Mouse (Mus musculus): ENCODE measurements at regions not wholly inside any gene's neighbourhood (a gene's known extent, or its start where the extent isn't known, plus 50 kb on each side); places are given as distances from the start of the nearest gene placed in this dataset.

- no peak overlapping the region for H3K27ac ChIP-seq (ENCODE audit: low read depth, low read length)
- H3K9me3 ChIP-seq (ENCODE audit: control insufficient read depth, low read length), result no peaks in the 10 kb centered on the region
- H3K9ac ChIP-seq (ENCODE audit: low read length), result no peak overlapping the region
- H3K36me3 ChIP-seq (ENCODE audit: control insufficient read depth, insufficient read depth, low read length), result no peaks in the 10 kb centered on the region
- no peaks in the 10 kb centered on the region for H3K27me3 ChIP-seq (ENCODE audit: control insufficient read depth, insufficient read depth, low read length)
- 83% methylated on average over 4 of the region's 4 CpGs for WGBS
- H3K4me3 ChIP-seq (ENCODE audit: low read depth, low read length), result no peak overlapping the region
- no peak overlapping the region for H3K4me2 ChIP-seq (ENCODE audit: low read depth)
- no peak for DNase-seq (ENCODE audit: low spot score)
- no peak for ATAC-seq (ENCODE audit: insufficient read depth, low FRiP score, low TSS enrichment)
- H3K4me1 ChIP-seq (ENCODE audit: control insufficient read depth, insufficient read depth, low read length), result no peaks in the 10 kb centered on the region
Observed at GRCm38 (mm10) chr10:16714065-16714464, 1009.0 kb upstream of the Cited2 start.

DNA sequence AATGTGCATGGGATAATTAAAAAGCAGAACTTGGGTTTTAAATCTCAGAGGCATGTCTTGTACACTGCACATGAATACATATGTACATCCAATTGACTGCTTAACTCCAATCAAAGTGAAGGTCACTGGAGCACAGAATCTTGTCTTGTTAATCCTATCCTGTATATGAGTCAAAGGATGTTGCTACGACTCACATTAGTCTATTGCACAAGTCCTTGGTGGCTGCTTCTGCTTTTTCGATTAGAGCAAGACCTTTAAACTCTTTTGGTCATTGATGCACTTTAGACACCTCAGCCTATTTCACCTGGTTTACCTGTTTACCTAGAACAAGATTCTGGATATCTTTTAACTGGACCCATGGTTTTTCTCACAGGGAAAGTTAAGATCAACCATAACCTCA is 1008.5 kb upstream of the Cited2 start:
- H3K9ac ChIP-seq (ENCODE audit: low read length), result no peak overlapping the region
- 84% methylated on average over 2 of the region's 2 CpGs for WGBS
- no peaks in the 10 kb centered on the region for H3K27me3 ChIP-seq (ENCODE audit: control insufficient read depth, insufficient read depth, low read length)
- H3K9me3 ChIP-seq (ENCODE audit: control insufficient read depth, low read length), result no peaks in the 10 kb centered on the region
- ATAC-seq (ENCODE audit: insufficient read depth, low FRiP score, low TSS enrichment), result no peak
- H3K4me1 ChIP-seq (ENCODE audit: control insufficient read depth, insufficient read depth, low read length), result no peaks in the 10 kb centered on the region
- DNase-seq (ENCODE audit: low spot score), result no peak
- H3K4me3 ChIP-seq (ENCODE audit: low read depth, low read length), result no peak overlapping the region
- no peak overlapping the region for H3K4me2 ChIP-seq (ENCODE audit: low read depth)
- H3K27ac ChIP-seq (ENCODE audit: low read depth, low read length), result no peak overlapping the region
- H3K36me3 ChIP-seq (ENCODE audit: control insufficient read depth, insufficient read depth, low read length), result no peaks in the 10 kb centered on the region

DNA sequence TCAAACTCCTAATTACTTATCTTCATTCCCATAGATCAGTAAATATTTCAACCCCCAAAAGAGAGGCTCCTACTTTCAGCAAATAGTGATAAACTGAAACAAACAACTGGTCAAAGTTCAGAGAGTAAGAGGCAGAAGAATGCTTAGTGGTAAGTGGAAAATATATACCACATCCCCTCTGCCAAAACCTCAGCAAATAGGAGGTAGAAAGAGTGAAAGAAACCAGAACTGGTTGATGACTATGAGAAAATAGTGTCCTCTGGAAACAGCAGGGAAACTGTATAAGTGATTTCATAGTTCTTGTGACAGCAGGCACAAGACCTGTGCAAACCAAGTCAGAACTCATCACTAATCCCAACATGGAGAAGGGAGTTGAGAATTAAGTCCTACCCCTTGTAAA is 980.8 kb upstream of the Cited2 start:
- Histone ChIP-seq H3K4me3 (ENCODE audit: low read depth, low read length) (no peak overlapping the region), H3K9me3 (ENCODE audit: control insufficient read depth, low read length) (no peaks in the 10 kb centered on the region), H3K4me1 (ENCODE audit: control insufficient read depth, insufficient read depth, low read length) (no peaks in the 10 kb centered on the region), H3K9ac (ENCODE audit: low read length) (no peak overlapping the region), H3K36me3 (ENCODE audit: control insufficient read depth, insufficient read depth, low read length) (no peaks in the 10 kb centered on the region), H3K4me2 (ENCODE audit: low read depth) (no peak overlapping the region), H3K27ac (ENCODE audit: low read depth, low read length) (no peak overlapping the region), H3K27me3 (ENCODE audit: control insufficient read depth, insufficient read depth, low read length) (no peaks in the 10 kb centered on the region)
- DNase-seq (ENCODE audit: low spot score), result no peak
- ATAC-seq (ENCODE audit: insufficient read depth, low FRiP score, low TSS enrichment), result no peak

DNA sequence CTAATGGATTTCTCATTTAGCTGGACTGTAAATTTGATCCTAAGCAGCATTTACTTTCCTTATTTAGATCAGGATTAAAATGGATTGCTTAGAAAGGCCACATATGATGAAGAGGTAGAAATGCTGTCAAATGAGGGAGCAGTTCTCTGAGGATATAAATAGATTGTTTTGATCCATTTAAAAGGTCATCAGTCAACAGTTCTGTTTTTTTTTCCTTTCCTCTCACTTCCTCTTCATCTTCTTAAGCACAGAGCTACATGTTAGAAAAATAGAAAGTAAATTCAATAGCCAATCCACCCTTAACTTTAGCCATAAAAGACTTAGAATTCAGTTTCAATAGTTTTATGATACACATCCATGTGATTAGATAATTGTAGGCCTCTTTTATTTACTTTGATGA is 971.5 kb upstream of the Cited2 start:
- Histone ChIP-seq H3K9me3 (ENCODE audit: control insufficient read depth, low read length) (no peaks in the 10 kb centered on the region), H3K27ac (ENCODE audit: low read depth, low read length) (no peak overlapping the region), H3K4me1 (ENCODE audit: control insufficient read depth, insufficient read depth, low read length) (no peaks in the 10 kb centered on the region), H3K27me3 (ENCODE audit: control insufficient read depth, insufficient read depth, low read length) (no peaks in the 10 kb centered on the region), H3K36me3 (ENCODE audit: control insufficient read depth, insufficient read depth, low read length) (no peaks in the 10 kb centered on the region), H3K4me3 (ENCODE audit: low read depth, low read length) (no peak overlapping the region), H3K4me2 (ENCODE audit: low read depth) (no peak overlapping the region), H3K9ac (ENCODE audit: low read length) (no peak overlapping the region)
- no peak for ATAC-seq (ENCODE audit: insufficient read depth, low FRiP score, low TSS enrichment)
- no peak for DNase-seq (ENCODE audit: low spot score)

DNA sequence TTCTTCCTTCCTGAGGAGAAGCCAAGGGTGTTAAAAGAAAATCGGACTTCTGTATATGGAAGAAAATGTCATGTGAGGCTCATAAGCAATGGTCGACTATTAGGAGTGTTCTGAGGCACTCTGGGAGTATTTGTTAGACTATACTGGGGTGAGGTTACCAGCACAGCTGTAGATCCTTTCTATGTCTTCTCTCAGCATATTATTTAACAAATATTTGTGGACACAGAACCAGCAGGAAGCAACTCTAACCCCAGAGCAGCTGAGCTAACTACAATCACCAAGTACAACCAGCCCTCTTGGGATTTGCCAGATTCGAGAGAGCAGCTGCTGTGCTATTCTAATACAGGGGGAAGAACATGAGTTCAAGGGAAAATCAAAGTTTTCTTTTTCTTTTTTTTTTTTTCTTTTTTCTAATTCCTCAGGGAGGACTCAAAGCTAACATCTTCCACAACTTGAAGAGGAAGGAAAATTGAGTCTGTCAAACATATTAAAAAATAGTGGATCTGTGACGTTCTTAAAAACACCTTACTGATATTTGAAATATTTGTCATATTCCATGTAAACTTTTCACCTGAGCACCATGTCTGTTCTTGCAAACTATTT is 933.3 kb upstream of the Cited2 start:
- Histone ChIP-seq H3K36me3 (ENCODE audit: control insufficient read depth, insufficient read depth, low read length) (no peaks in the 10 kb centered on the region), H3K27ac (ENCODE audit: low read depth, low read length) (no peak overlapping the region), H3K4me2 (ENCODE audit: low read depth) (no peak overlapping the region), H3K9ac (ENCODE audit: low read length) (no peak overlapping the region), H3K9me3 (ENCODE audit: control insufficient read depth, low read length) (no peaks in the 10 kb centered on the region), H3K4me1 (ENCODE audit: control insufficient read depth, insufficient read depth, low read length) (no peaks in the 10 kb centered on the region), H3K4me3 (ENCODE audit: low read depth, low read length) (no peak overlapping the region), H3K27me3 (ENCODE audit: control insufficient read depth, insufficient read depth, low read length) (no peaks in the 10 kb centered on the region)
- DNase-seq (ENCODE audit: low spot score), result no peak
- no peak for ATAC-seq (ENCODE audit: insufficient read depth, low FRiP score, low TSS enrichment)
- 63% methylated on average over 4 of the region's 4 CpGs for WGBS

DNA sequence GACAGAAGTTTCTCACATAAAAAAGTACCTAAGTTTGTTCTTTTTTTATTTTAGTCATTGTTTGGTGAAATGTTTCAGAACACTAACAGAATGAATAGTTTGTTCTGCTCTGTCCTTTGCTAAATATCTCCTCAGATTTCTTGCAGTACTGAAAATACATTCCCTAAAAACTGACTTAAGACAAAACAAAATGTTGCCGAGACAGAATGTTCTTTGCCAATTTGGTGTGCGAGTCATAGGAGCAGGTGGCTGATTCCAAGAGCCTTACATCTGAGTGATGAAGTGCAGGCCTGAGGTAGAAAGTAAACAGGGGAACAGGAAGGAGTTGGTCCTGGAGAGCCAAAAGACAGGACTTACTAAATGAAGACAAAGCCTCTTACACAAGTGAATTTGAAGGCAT is 919.0 kb upstream of the Cited2 start:
- ATAC-seq (ENCODE audit: insufficient read depth, low FRiP score, low TSS enrichment), result no peak
- Histone ChIP-seq H3K4me3 (ENCODE audit: low read depth, low read length) (no peak overlapping the region), H3K9me3 (ENCODE audit: control insufficient read depth, low read length) (no peaks in the 10 kb centered on the region), H3K27me3 (ENCODE audit: control insufficient read depth, insufficient read depth, low read length) (no peaks in the 10 kb centered on the region), H3K4me1 (ENCODE audit: control insufficient read depth, insufficient read depth, low read length) (no peaks in the 10 kb centered on the region), H3K9ac (ENCODE audit: low read length) (no peak overlapping the region), H3K27ac (ENCODE audit: low read depth, low read length) (no peak overlapping the region), H3K4me2 (ENCODE audit: low read depth) (no peak overlapping the region), H3K36me3 (ENCODE audit: control insufficient read depth, insufficient read depth, low read length) (no peaks in the 10 kb centered on the region)
- WGBS, result 81% methylated on average over 2 of the region's 2 CpGs
- DNase-seq (ENCODE audit: low spot score), result no peak

DNA sequence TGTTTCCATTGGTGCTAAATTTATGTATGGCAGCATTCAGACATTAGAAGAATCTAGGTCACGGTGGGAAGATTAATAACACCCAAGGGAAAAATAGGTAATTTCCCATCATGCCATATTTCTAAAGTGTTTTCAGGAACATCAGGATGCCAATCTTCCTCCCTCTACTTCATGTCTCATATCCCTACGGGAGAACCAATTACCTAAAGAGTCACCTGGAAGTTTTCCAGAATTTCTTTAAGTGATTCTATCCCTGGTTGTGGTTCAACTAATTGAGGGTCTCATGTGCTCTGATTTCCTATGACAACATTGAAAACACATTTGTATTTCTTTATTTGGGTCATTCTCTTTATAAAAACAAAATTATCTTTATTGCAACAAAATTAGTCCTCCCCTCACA is 912.3 kb upstream of the Cited2 start:
- 52% methylated on average over 2 of the region's 2 CpGs for WGBS
- H3K27ac ChIP-seq (ENCODE audit: low read depth, low read length), result no peak overlapping the region
- no peak overlapping the region for H3K4me2 ChIP-seq (ENCODE audit: low read depth)
- H3K4me1 ChIP-seq (ENCODE audit: control insufficient read depth, insufficient read depth, low read length), result no peaks in the 10 kb centered on the region
- H3K4me3 ChIP-seq (ENCODE audit: low read depth, low read length), result no peak overlapping the region
- no peaks in the 10 kb centered on the region for H3K36me3 ChIP-seq (ENCODE audit: control insufficient read depth, insufficient read depth, low read length)
- DNase-seq (ENCODE audit: low spot score), result no peak
- no peaks in the 10 kb centered on the region for H3K9me3 ChIP-seq (ENCODE audit: control insufficient read depth, low read length)
- no peak for ATAC-seq (ENCODE audit: insufficient read depth, low FRiP score, low TSS enrichment)
- no peaks in the 10 kb centered on the region for H3K27me3 ChIP-seq (ENCODE audit: control insufficient read depth, insufficient read depth, low read length)
- H3K9ac ChIP-seq (ENCODE audit: low read length), result no peak overlapping the region

DNA sequence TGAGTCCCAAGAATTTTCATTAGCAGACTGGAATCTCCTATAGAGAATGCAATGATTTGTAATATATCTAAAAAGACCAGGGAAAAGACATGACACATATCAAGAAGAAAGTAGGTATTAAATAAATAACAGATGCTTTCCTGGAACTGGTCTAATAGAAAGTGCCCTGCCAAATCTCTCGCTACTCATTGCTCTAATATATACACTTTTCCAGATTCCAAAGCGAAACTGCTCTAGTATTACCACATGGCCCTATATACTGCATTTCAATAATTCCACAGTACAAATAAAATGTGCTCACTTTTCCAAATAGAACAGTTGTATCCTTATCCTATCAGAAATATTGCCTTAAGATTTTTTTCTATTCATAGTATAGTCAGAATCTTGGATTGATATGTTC is 909.0 kb upstream of the Cited2 start:
- Histone ChIP-seq H3K9ac (ENCODE audit: low read length) (no peak overlapping the region), H3K4me2 (ENCODE audit: low read depth) (no peak overlapping the region), H3K27me3 (ENCODE audit: control insufficient read depth, insufficient read depth, low read length) (no peaks in the 10 kb centered on the region), H3K27ac (ENCODE audit: low read depth, low read length) (no peak overlapping the region), H3K4me3 (ENCODE audit: low read depth, low read length) (no peak overlapping the region), H3K9me3 (ENCODE audit: control insufficient read depth, low read length) (no peaks in the 10 kb centered on the region), H3K4me1 (ENCODE audit: control insufficient read depth, insufficient read depth, low read length) (no peaks in the 10 kb centered on the region), H3K36me3 (ENCODE audit: control insufficient read depth, insufficient read depth, low read length) (no peaks in the 10 kb centered on the region)
- DNase-seq (ENCODE audit: low spot score) (no peak), ATAC-seq (ENCODE audit: insufficient read depth, low FRiP score, low TSS enrichment) (no peak)
- 93% methylated on average over 2 of the region's 2 CpGs for WGBS

GRCm38 (mm10) chr10:16861534-16861933 is 861.5 kb upstream of the Cited2 start:
- ATAC-seq (ENCODE audit: insufficient read depth, low FRiP score, low TSS enrichment), result no peak
- H3K4me3 ChIP-seq (ENCODE audit: low read depth, low read length), result no peak overlapping the region
- WGBS, result 86% methylated on average over 1 of the region's 1 CpGs
- H3K27me3 ChIP-seq (ENCODE audit: control insufficient read depth, insufficient read depth, low read length), result no peaks in the 10 kb centered on the region
- no peak overlapping the region for H3K9ac ChIP-seq (ENCODE audit: low read length)
- no peak overlapping the region for H3K27ac ChIP-seq (ENCODE audit: low read depth, low read length)
- H3K4me2 ChIP-seq (ENCODE audit: low read depth), result no peak overlapping the region
- no peaks in the 10 kb centered on the region for H3K9me3 ChIP-seq (ENCODE audit: control insufficient read depth, low read length)
- H3K4me1 ChIP-seq (ENCODE audit: control insufficient read depth, insufficient read depth, low read length), result no peaks in the 10 kb centered on the region
- H3K36me3 ChIP-seq (ENCODE audit: control insufficient read depth, insufficient read depth, low read length), result no peaks in the 10 kb centered on the region
- DNase-seq (ENCODE audit: low spot score), result no peak
